Mouse (Mus musculus): ENCODE data around the gene Rabgap1l. TPM values are rescaled to one million over a fixed set of nuclear protein-coding genes. Genes with fewer than 3 reads are reported as not detected.
"Not testable (repeated sequence)": the region's sequence is repeated elsewhere in the genome, so short reads cannot be mapped to it uniquely, and the experiment has no call there.

Rabgap1l gene
- polyA plus RNA-seq, 1 experiment from 2014 or later, result 41.7 TPM

DNA sequence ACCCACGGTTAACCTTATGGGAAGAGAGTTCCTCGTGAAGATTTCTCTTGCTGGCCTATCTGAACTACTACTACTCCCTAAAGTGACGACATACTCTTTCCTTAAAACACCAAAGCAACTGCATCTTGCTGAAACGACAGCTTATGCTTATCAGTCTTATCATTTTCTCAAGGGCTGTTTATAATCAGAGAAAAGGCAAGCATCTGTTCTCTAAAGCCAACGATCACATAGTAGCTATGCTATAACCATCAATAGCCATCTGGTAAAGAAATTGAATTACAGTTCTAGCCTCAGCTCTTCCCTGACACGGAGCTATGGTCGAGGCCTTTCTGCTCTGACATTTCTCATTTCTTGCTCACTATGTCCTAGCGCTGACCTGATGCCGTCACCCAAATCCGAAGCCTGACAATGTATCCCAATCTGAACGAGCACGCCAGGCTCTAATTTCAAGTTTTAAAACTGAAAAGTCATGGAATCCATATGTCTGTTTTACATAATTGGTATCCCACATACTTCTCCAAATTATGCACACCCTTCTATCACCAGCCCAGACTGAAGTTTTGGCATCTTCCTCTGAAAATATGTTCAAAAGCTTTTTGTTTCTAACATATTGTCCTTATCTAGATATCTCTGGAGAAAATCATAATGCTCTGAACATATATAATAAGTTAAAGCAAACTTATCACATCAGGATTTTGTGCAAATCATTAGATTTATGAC is 164.6 kb downstream of the Rabgap1l start:
- 92% methylated on average over 12 of the region's 12 CpGs for WGBS
- H3K4me1 ChIP-seq (replicated peaks; ENCODE audit: control insufficient read depth, insufficient read depth, low read length), result no peaks in the 10 kb centered on the region
- H3K4me3 ChIP-seq (replicated peaks; ENCODE audit: low read length), result no peak overlapping the region
- H3K9me3 ChIP-seq (ENCODE audit: control insufficient read depth, low read length), result no peaks in the 10 kb centered on the region
- H3K27ac ChIP-seq, result no peak overlapping the region
- H3K27me3 ChIP-seq (ENCODE audit: control insufficient read depth, insufficient read depth, low read length), result no peaks in the 10 kb centered on the region
- DNase-seq (ENCODE audit: low spot score) (no peak), ATAC-seq (ENCODE audit: low FRiP score) (no peak)
- no peak overlapping the region for H3K9ac ChIP-seq
- H3K4me2 ChIP-seq (replicated peaks), result no peak overlapping the region
- H3K36me3 ChIP-seq (replicated peaks; ENCODE audit: control insufficient read depth, insufficient read depth), result no peaks in the 10 kb centered on the region

DNA sequence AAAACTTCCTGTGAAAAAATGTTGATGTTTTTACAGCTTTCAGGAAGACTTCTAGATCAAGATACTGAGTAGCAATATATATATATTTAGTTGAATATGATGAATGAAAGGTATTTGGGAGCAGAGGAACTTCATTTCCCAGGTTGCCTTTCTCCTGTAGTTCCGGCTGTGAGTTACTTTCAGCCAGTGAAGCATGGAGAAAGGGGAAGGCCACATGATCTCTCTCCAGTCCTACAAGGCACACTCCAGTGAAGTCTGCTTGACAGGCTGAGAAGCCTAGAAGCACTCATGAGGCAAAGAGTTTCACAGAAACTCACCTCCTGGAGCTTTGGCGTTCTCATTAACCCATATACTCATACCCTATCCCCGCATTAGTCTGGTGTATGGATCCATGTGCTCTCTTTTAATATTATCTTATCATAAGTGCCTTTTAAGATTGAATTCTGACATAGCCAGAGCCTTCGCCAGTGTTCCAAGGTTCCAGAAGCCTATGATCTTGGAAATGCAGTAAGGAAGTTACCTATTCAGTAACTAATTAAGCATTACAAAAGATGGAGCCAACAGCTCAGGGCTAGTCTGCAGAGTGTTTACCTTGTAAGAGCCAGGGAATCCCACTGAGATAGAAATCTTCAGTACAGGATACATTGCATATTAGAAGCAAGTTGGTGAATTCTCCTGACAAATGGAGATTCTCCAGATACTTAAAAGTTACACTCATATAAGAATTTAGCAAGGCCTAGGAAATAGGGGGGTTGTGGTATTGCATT is 168.5 kb downstream of the Rabgap1l start:
- WGBS, result 73% methylated on average over 4 of the region's 4 CpGs
- H3K4me2 ChIP-seq (replicated peaks), result not testable (repeated sequence)

DNA sequence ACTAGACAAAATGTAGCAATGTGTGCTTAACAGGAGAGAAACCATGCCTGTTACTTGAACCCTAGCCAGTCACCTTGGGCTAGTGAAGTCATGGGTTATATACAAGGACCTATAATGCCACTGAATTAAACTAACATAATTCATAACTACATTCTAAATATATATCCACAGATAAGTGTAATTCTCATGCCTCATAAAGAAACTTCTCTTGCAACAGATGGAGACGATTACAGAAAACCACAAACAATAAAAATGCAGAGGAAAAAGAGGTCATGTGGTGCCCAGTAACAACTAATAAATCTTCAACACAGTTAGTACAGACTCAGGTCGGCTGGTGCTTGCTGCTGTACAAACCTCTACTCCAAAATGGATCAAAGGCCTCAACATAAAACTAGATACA is 174.8 kb downstream of the Rabgap1l start:
- ATAC-seq (ENCODE audit: low FRiP score) (no peak), DNase-seq (ENCODE audit: low spot score) (no peak)
- Histone ChIP-seq H3K4me1 (replicated peaks; ENCODE audit: control insufficient read depth, insufficient read depth, low read length) (no peaks in the 10 kb centered on the region), H3K36me3 (replicated peaks; ENCODE audit: control insufficient read depth, insufficient read depth) (no peaks in the 10 kb centered on the region), H3K4me3 (replicated peaks; ENCODE audit: low read length) (no peak overlapping the region), H3K27me3 (ENCODE audit: control insufficient read depth, insufficient read depth, low read length) (no peaks in the 10 kb centered on the region), H3K9ac (no peak overlapping the region), H3K27ac (no peak overlapping the region), H3K4me2 (replicated peaks) (no peak overlapping the region), H3K9me3 (ENCODE audit: control insufficient read depth, low read length) (no peaks in the 10 kb centered on the region)
- WGBS, result 86% methylated on average over 2 of the region's 2 CpGs

More for the DNA sequence above, 168.5 kb downstream of the Rabgap1l start:
- not testable (repeated sequence) for DNase-seq (ENCODE audit: low spot score); H3K27me3 ChIP-seq (ENCODE audit: control insufficient read depth, insufficient read depth, low read length); H3K9ac ChIP-seq; H3K9me3 ChIP-seq (ENCODE audit: control insufficient read depth, low read length); H3K4me1 ChIP-seq (replicated peaks; ENCODE audit: control insufficient read depth, insufficient read depth, low read length); ATAC-seq (ENCODE audit: low FRiP score); H3K36me3 ChIP-seq (replicated peaks; ENCODE audit: control insufficient read depth, insufficient read depth); H3K27ac ChIP-seq; H3K4me3 ChIP-seq (replicated peaks; ENCODE audit: low read length)

DNA sequence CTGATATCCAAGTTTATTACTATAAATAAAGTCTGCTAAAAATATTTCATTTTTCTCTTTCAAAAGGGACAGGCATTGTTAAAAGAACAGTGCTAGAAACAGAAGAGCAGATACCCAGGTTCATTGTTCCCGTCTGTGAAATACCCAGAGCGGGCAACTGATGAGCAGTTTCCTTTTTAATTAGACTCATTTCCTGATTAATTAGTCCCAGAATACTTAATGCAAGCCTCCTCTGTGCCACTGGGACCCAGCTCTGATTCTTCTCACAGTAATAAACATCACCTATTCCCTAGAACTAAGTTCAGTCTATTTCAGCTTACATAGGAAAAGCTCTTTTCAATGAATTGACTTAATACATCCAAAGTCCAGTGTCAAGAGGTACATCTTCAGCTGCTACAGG is 186.6 kb downstream of the Rabgap1l start:
- DNase-seq (ENCODE audit: low spot score) (no peak), ATAC-seq (ENCODE audit: low FRiP score) (0 out of 2 replicates have a peak, but pooled peaks have one; percentile 34)
- no peaks in the 10 kb centered on the region for H3K36me3 ChIP-seq (replicated peaks; ENCODE audit: control insufficient read depth, insufficient read depth)
- no peak overlapping the region for H3K4me3 ChIP-seq (replicated peaks; ENCODE audit: low read length)
- no peaks in the 10 kb centered on the region for H3K4me1 ChIP-seq (replicated peaks; ENCODE audit: control insufficient read depth, insufficient read depth, low read length)
- no peaks in the 10 kb centered on the region for H3K27me3 ChIP-seq (ENCODE audit: control insufficient read depth, insufficient read depth, low read length)
- H3K9me3 ChIP-seq (ENCODE audit: control insufficient read depth, low read length), result no peaks in the 10 kb centered on the region
- no peak overlapping the region for H3K9ac ChIP-seq
- no peak overlapping the region for H3K27ac ChIP-seq
- no peak overlapping the region for H3K4me2 ChIP-seq (replicated peaks)
- 52% methylated on average over 2 of the region's 2 CpGs for WGBS

DNA sequence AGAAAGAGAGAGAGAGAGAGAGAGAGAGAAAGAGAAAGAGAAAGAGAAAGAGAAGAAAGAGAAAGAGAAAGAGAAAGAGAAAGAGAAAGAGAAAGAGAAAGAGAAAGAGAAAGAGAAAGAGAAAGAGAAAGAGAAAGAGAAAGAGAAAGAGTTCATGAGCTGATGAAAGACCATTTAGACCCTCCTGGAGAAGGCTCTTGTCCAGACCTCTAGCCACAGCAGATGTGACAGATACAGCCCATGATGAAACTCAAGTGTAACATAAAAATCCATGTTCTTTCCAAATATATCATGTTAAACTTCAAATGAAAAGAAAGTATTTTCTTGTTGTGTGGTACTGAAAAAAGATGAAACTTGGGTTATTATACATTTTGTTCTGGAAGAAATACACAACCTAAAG is 189.7 kb downstream of the Rabgap1l start:
- not testable (repeated sequence) for H3K27me3 ChIP-seq (ENCODE audit: control insufficient read depth, insufficient read depth, low read length); H3K4me1 ChIP-seq (replicated peaks; ENCODE audit: control insufficient read depth, insufficient read depth, low read length); ATAC-seq (ENCODE audit: low FRiP score); H3K36me3 ChIP-seq (replicated peaks; ENCODE audit: control insufficient read depth, insufficient read depth); DNase-seq (ENCODE audit: low spot score); H3K4me3 ChIP-seq (replicated peaks; ENCODE audit: low read length); H3K4me2 ChIP-seq (replicated peaks); H3K9me3 ChIP-seq (ENCODE audit: control insufficient read depth, low read length); H3K9ac ChIP-seq; H3K27ac ChIP-seq

DNA sequence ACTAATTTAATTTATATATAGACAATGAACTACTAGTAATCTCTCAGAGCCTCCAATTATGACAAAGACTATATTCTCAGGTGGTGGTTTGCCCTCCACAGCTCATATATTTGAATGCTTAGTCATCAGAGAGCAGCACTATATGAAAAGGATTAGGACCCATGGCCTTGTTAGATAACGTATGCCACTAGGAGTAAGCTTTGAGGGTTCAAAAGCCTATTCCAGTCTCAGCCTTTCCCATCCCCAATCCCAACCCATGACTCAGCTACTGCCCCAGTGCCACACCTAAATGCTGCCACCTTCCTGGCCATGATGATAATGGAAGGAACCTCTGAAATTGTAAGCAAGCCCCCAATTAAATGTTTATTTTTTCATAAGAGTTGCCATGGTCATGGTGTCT is 195.6 kb downstream of the Rabgap1l start:
- Histone ChIP-seq H3K9me3 (ENCODE audit: control insufficient read depth, low read length) (no peaks in the 10 kb centered on the region), H3K4me3 (replicated peaks; ENCODE audit: low read length) (no peak overlapping the region), H3K4me2 (replicated peaks) (no peak overlapping the region), H3K36me3 (replicated peaks; ENCODE audit: control insufficient read depth, insufficient read depth) (no peaks in the 10 kb centered on the region), H3K27ac (no peak overlapping the region), H3K4me1 (replicated peaks; ENCODE audit: control insufficient read depth, insufficient read depth, low read length) (no peaks in the 10 kb centered on the region), H3K27me3 (ENCODE audit: control insufficient read depth, insufficient read depth, low read length) (no peaks in the 10 kb centered on the region), H3K9ac (no peak overlapping the region)
- DNase-seq (ENCODE audit: low spot score) (no peak), ATAC-seq (ENCODE audit: low FRiP score) (no peak)
- 95% methylated on average over 1 of the region's 1 CpGs for WGBS

DNA sequence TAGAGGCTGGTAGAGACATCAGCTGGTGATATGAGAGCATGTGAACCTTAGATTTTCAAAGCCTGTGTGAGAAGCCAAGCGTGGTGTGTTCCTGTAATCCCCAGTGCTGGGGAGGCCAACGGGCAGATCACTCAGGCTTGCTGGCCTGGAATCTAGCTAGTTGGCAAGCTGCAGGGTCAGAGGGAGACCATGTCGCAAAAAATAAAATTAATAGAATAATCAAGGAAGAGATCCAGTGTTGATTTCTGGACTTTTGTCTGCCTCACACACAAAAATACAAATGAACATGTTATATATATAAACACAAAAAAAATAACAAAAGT is 196.1 kb downstream of the Rabgap1l start:
- no peaks in the 10 kb centered on the region for H3K27me3 ChIP-seq (ENCODE audit: control insufficient read depth, insufficient read depth, low read length)
- no peak for ATAC-seq (ENCODE audit: low FRiP score)
- WGBS, result 73% methylated on average over 3 of the region's 3 CpGs

DNA sequence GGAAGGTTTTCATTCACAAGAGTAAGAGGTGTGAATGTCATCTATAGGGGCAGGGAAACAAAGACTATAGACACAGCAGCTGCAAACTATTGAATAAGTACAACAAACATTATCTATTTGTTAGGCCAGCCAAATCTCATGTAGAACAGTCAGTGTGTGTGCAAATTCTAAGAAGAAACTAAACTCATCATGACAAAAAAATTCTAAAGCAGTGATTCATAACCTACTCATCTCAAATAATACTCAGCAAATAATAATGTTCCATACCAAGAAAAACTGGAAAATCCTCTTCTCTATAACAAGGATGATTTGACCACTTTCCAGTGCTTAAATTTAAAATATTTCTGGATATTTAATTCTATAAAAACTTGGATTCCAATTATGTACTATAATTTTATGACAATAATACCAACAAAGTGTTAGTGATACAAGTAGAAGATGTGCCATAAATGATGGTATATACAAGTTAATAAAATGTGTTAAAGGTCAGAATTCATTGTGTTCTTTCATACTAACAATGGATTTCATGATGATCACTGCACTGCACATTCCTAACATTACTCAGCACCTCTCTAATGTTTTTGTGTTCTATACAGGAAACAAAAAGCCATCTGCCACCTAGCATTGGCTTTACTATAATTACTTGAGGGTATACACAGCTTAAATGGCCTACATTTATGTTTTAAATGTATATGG is 196.6 kb downstream of the Rabgap1l start:
- no peaks in the 10 kb centered on the region for H3K4me1 ChIP-seq (replicated peaks; ENCODE audit: control insufficient read depth, insufficient read depth, low read length)
- ATAC-seq (ENCODE audit: low FRiP score), result no peak
- no peaks in the 10 kb centered on the region for H3K9me3 ChIP-seq (ENCODE audit: control insufficient read depth, low read length)
- DNase-seq (ENCODE audit: low spot score), result no peak
- no peak overlapping the region for H3K9ac ChIP-seq
- H3K36me3 ChIP-seq (replicated peaks; ENCODE audit: control insufficient read depth, insufficient read depth), result no peaks in the 10 kb centered on the region
- H3K4me2 ChIP-seq (replicated peaks), result no peak overlapping the region
- H3K4me3 ChIP-seq (replicated peaks; ENCODE audit: low read length), result no peak overlapping the region
- no peaks in the 10 kb centered on the region for H3K27me3 ChIP-seq (ENCODE audit: control insufficient read depth, insufficient read depth, low read length)
- no peak overlapping the region for H3K27ac ChIP-seq

More for the DNA sequence above, 196.1 kb downstream of the Rabgap1l start:
- no peak for DNase-seq (ENCODE audit: low spot score)
- H3K4me3 ChIP-seq (replicated peaks; ENCODE audit: low read length), result no peak overlapping the region
- no peaks in the 10 kb centered on the region for H3K9me3 ChIP-seq (ENCODE audit: control insufficient read depth, low read length)
- H3K4me1 ChIP-seq (replicated peaks; ENCODE audit: control insufficient read depth, insufficient read depth, low read length), result no peaks in the 10 kb centered on the region
- no peak overlapping the region for H3K27ac ChIP-seq
- H3K9ac ChIP-seq, result no peak overlapping the region
- H3K36me3 ChIP-seq (replicated peaks; ENCODE audit: control insufficient read depth, insufficient read depth), result no peaks in the 10 kb centered on the region
- no peak overlapping the region for H3K4me2 ChIP-seq (replicated peaks)

DNA sequence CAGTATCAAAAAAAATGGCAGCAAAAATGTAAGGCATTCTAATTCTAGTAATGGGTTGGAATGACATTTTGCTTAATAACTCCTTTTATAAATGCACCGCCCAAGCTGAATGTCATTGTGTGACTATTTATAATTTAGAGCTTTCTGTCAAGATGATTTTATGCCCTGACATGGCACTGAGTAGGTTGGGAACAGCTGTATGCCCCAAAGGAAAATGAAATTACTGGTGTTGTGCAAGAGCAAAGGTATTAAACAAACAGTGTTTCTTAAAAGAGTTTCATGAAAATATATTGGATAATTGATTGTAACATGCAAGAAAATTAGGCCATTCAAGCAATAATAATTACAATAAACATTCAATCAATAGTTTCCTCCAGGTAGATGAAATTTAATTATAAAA is 198.4 kb downstream of the Rabgap1l start:
- H3K27ac ChIP-seq, result no peak overlapping the region
- DNase-seq (ENCODE audit: low spot score) (no peak), ATAC-seq (ENCODE audit: low FRiP score) (no peak)
- no peak overlapping the region for H3K4me3 ChIP-seq (replicated peaks; ENCODE audit: low read length)
- 50% methylated on average over 1 of the region's 1 CpGs for WGBS
- H3K9me3 ChIP-seq (ENCODE audit: control insufficient read depth, low read length), result no peaks in the 10 kb centered on the region
- H3K4me2 ChIP-seq (replicated peaks), result no peak overlapping the region
- H3K9ac ChIP-seq, result no peak overlapping the region
- H3K27me3 ChIP-seq (ENCODE audit: control insufficient read depth, insufficient read depth, low read length), result no peaks in the 10 kb centered on the region
- no peaks in the 10 kb centered on the region for H3K4me1 ChIP-seq (replicated peaks; ENCODE audit: control insufficient read depth, insufficient read depth, low read length)
- no peaks in the 10 kb centered on the region for H3K36me3 ChIP-seq (replicated peaks; ENCODE audit: control insufficient read depth, insufficient read depth)

Data from hindbrain, embryonic 14.5 days (tissue).